Mouse (Mus musculus) brain, embryonic 18.5 days (tissue): Measurements from ENCODE around the gene Bank1.
A peak's percentile ranks its signal among the peaks of the same experiment; 100 is the strongest.

ENCODE experiments used
- DNase-seq: peaks from one replicate; pipeline ENCODE4 v3.0.0-alpha.2; 2012; ENCODE audit warnings: low read depth, low spot score

The Bank1 gene

DNA sequence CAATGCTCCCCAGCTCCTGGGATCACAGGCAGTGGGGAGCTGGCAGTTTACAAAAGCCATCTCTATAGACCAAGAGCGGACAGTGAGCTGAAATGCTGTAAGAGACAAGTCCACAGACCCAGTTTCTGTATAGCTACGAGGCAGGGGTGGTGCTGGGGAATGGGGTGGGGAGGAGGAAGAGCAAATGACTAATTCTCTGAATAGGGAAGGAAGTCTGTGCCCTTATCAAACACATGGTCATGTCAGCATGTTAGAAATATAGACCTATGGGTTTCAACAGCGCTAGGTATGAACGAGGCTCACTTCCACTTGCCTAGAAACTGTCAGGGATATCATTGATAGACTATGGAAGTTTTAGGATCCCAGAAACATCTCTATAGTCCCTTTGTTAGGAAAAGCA, 73.0 kb downstream of the Bank1 start:
- no peak for DNase-seq

DNA sequence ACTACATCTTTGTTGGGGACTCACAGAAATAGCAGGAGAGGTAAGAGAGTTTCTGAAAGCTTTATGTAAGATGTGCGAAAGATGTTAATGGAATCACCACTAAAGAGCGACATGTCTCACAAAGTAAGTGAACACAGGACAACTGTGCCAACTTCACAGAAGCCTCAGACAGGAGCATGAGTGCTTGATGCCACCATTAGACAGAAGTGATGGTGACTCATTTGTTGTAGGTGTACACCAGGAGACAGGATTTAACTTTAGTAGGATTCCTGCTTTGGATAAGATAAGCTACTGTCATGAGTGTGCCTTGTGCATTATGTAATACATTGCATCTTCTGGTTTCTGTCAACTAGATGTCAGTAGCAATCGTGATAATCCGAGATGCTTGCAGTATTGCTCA, 74.3 kb downstream of the Bank1 start:
- no peak for DNase-seq

DNA sequence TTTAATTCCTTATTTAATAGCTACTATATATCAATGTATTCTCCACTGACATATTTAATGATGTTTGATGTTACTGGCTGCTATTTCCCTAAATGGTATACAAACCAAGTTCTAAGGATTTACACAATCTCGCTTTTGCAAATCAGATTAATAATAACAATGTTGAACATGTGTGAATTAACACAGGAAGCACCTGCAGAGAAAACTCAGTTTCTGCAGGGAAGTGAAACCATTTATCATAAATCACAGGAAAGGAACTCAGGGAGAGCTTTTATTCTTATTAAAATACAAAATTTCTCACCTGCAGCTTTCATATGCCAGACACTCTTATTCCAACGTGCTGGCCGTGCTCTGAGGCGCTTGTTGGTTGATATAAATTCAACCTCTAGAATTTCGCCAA, 78.5 kb downstream of the Bank1 start:
- no peak for DNase-seq

DNA sequence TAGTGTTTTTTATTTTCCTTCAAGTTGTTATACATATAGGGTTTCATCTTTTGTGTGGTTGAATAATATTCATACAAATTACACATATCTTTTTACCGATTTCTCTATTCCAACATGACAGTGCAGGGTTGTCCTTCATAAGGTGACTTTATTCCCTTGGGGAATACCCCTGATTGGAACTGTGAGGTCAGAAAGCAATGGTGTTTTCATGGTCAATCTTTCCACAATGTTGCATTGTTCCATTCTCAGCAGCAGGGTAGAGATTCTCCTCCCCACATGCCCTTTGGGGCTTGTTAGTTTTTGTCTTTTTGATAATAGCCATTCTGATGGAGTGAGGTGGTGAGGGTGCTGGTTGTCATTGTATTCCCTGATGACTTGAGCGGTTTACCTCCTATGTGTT, 80.9 kb downstream of the Bank1 start:
- DNase-seq, result no peak

DNA sequence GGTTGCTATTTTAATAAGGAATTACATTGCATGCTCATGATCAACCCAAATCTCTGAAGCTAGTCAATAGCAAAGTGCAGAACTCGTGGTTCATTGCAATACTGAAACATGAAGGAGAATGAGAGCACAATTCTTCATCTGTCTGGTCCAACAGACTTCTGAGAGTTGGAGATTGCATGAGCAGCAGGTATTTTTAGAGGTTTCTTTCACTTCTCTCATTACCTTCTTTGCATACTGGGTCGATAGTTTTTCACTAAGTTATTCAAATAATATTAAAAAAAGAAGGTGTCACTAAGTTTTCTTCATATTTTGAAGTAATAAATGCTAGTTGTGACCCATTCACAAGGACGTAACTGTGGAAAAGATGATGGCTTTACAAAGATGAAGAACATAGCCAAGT, 87.1 kb downstream of the Bank1 start:
- no peak for DNase-seq

DNA sequence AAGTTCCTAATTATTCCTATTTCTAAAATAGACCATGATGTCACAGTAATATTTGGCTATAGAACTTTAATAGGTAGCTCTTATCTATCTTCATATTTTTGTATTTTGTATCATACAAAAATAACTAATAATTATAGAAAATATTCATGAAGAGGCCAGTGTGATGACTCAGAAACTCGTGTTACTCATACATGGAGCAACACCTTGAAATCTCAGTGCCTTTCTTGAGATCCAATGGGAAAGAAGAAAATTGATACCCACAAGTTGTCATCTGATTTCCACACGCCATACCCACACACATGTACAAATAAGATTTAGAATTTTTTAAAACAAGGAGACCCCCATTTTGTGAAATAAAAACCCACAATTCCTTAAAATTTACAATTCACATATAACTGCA, 92.4 kb downstream of the Bank1 start:
- DNase-seq, result no peak

DNA sequence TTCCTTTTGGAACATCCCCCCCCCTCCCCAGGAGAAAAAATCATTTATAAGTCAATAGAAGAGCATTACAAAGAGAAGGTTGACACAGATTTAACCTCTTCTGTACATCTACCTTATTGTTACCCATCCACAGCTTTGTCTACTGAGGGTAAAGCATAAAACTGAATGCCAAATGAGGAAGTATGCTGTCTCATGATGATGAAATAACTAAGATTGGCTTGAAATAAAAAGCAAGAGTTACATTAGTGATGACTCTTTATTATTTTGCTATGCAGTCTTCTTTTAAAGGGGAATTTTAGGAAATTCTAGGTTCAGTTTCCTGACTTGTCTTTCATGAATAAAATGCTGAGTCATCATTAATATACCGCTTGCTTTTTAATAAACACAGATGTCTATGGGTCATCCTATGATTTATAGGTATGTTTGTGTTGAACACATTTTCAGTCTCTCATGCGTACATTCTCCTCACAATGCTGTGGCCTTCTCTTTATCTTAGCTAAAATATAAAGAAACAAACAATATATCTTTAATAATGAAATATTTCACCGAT, 95.2 kb downstream of the Bank1 start:
- no peak for DNase-seq

DNA sequence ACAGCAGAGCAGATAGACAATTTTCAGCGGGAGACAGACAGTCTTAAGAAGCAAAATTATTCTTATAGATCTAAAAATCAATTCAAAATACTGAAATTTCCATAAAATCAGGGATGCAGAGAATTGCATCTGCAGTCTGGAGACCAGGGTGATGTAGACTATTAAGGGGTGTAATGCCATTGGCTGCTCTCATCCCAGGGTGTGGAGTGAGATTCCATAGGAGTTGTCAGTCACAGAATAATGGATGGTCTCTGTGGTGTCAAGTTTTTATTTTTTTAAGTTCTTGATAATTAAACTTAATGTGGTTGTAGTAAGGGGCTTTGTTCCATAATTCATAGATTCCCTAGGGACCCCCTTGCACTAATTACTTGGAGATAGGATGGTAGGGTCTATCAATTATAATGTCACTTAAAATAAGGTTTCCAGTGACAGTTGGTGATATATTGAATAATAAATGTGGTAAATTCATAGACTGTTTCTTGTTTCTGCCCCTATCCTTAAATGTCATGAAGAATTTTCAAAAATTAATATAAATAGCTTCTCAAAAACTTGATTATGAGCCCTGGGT, 136.1 kb downstream of the Bank1 start:
- no peak for DNase-seq

DNA sequence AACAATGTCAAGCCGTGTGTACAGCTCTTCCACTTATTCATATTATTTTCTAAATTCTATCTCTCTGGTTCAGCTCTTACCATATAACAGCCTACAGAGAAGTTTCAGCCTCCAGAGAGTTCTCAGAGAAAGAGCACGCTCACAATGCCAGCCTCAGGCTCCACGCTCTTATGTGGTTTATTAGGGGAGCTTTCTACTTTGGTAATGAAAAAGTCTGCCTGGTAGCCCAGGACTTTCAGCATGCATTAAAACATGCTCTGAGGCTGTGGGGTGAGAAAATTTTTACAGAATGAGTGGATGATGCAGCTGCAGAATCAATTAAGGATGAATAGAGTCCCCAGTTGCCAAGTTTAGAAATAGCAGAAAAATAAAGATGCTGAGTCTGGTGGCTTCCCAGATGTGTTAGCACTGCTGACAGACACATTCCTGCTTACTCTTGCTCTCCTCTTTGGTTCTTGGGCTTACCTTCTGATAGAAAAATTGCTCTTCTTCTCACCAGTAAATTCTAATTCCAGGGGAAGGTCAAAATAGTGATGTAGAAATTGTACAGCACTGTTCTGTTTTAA, 139.2 kb downstream of the Bank1 start:
- DNase-seq, result no peak

DNA sequence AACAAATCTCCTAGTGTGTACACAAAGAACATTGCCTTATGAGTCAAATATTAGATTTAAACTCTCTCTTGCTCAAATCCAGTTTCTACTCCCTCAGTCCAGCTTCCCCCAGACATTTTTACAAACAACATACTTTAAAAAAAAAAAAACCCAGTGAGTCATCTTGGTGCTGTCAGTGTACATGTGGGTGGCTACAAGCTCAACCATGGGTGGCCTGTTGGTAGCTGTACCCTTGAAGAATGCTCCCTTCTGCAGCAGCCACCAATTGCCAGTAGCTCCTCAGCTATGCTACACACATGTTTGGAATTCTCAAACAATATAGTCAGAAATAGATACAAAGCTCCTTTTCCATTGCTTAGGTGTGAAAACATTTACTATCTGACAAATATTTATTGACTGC, 154.2 kb downstream of the Bank1 start:
- no peak for DNase-seq

DNA sequence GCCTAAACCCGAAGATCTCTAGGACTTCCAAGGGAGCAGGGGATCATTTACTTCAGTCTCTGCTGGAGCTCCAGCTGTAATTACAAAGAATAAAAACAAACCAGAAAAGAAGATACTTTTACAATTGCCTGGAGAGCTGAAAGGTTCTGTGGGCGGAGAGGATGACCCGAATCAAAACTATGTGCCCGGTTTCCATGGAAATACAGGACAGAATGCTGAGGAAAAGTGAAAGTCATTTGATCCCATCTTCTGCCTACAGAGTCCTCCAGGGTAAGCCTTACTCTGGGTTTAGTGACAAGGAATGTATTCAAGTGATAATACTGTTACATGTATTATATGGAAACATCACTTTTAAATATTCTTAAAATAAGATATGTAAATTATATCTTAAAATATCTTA, 157.8 kb downstream of the Bank1 start:
- DNase-seq, result no peak

DNA sequence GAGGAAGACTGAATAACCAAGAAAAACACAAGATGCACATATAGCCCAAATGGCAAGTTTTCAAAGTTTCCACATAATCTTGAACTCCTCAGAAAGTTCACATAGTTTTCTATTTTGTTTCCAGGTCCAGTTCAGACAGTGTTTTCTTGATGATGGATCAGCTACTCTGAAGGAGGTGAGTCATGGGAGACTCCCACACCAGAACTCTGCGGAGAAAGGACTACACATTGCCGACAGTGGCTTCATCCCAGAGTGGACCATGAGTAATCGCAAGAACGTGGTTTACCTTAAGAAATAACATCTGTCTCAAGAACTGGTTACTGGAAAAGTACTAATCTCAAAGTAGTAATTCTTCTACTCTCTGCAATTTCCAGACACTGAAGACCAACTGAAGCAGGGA, 159.2 kb downstream of the Bank1 start:
- DNase-seq, result no peak

DNA sequence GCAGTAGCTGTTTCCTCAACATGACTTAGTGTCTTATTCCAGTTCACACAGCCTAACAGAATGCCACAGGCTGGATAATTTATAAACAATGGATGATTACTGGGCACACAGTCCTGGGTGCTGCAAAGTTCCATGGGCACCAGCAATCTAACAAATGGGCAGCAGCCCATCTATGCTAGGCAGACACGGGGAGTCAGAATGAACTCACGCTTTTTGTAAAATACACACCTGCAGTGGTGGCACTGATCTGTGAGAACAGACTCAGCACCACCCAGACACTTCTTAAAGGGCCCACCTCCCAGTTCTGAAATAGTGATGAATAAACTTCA, 159.9 kb downstream of the Bank1 start:
- no peak for DNase-seq

DNA sequence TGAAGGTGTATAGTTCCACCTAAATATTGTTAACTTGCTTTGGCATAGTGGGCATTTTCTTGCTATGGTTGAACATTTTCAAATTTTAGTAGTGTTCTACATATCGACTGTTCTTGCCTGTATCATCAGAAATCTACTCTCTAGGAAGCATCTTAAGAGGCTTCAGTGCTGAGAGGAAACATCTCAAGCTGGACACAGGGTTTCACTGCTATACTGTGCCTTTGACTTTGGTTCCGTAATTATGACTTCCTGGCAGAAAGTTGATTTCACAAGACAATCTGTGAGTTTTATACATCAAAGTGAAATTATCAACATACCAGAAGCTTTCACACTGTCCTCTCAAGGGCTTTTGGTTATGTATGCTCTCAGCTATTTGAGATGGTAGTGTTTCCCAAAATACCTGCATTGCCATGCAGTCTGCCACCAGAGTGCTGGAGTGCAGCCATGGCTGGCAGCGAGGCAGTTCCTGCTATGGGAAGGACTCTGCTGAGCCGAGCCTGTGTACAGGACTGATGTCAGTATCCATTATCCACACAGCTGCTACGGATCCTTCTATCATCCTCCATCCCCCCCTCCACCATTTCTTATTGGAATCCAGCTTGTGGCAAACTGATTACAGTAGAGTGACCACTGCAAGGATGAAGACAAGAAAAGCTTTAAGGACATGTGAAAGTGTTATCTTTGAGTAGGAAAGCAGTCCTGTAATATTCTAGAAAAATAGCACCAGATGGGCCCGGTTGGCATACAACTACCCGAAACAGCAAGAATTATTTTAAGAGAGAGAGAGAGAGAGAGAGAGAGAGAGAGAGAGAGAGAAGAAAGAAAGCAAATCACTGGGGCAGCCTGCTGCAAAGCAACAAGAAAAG, 160.5 kb downstream of the Bank1 start:
- no peak for DNase-seq

DNA sequence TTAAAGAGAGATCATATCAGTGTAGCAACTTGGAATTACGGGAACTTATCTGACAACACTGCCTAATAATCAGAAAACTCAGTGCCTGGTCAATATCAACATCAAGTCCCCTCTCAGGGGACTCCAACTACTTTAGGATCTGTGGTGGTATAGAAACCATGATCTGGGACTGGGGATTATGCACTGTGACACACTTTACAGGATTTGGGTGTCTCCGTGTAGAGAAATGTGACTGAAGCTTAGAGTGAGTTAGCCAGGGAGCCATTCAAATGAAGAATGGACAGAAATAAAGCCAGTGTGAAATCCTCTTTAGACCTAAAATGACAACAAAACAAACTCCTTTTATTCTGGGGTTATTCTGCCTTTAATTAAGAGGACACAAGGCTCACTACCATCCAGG, 167.8 kb downstream of the Bank1 start:
- DNase-seq, result no peak

DNA sequence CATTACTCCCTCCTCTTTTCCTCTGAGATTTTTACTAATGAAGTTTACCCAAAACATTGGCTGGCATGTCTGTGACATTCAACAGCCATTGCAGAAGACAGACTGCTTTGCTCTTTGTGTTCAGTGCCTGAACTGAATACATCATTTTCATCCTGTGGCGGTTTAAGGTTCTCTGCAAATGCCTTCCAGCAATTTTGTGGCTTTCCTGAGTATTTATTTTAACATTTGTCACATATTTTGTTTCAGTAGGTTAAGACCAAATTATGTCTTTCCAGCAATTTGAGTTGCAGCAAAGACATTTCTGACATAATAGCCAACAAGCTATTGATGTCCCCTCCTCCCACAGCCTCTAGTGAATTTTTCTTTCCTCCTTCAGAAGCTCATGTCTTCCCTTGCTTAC, 170.3 kb downstream of the Bank1 start:
- DNase-seq, result no peak

DNA sequence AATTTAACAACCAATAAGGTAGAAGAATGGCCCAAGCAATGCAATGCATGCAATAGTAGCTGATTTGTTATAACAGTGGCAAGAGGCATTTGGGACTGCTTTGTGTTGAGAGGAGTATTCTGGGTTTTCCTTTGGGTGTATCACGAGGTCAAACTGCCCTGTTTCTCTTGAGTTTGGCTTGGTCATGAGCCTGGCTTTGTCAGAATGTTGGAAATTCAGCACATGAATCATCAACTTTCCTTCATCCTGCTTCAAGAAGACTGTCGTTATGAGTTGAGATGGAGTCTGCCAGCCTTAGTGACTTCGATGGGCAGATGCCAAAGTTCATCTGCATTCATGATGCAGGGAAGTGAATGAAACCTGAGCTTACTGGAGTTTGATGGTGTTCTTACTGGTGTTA, 175.0 kb downstream of the Bank1 start:
- DNase-seq, result no peak

DNA sequence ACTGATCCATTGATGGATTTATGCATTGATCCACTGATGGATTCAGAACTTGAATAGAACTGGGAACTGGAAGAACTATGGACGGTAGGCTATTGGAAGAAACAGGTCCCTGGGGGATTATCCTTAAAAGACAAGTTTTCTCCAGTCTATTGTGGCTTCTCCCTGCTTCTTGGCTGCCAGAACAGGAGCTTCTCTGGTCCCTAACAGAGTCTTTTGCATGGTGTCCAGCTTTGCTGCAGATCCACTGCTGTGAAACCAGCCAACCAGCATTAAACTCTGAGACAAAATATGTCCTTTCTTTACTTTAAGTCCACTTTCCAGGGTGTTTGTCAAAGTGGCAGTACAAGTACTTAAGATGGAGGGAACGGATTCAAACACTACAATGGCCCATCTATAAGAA, 178.7 kb downstream of the Bank1 start:
- DNase-seq, result no peak

DNA sequence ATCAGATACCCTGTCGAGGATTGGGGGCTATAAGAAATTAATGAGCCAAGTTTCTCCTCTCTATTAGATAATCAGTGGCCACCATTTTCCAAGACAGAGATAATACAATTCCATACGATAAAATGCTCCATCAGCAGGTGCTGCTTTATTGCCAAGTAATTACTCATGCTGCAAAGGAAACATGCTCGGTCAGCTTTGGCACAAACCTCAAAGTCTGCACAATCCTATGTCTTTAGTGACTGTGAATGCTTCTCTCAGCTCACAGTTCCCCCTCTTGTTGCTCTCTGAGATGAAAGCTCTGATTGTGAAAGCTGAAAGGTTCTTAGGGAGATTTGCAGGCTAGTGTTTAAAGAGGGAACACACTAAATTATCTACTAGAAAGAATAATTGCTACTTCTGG, 193.9 kb downstream of the Bank1 start:
- DNase-seq, result peak; percentile 14

DNA sequence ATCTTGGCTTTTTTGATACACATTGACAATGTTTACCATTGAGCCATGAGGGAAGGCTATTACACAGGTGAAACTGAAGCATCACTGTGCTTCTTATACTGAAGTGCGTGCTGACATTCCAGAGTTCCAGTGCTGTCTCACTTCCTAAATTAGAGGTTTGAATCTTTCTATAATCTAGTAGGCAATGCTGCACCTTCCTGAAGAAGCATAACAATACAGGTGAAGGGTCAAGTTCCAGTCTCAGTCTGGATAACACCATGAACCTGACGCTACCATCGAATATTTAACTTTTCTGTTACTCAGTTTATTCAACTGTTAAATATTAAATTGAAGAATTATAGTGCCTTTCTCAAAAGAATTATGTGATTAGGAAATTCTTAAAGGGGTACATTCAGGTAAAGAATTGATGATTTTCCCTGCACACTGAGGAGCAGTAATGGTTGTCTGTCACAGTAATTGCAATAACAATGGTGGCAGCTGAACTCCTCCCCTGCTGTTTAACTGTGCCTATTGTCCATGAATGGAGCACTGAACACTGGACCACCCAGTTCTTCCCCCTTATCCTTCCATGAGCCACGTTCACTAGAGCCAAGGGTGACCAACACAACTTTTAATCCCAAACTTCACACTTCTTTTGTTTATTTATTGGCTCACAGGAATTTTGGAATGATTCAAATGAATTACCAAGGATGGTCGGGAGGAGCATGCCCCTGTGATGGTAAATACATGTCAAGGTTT, 210.2 kb downstream of the Bank1 start:
- DNase-seq, result no peak

DNA sequence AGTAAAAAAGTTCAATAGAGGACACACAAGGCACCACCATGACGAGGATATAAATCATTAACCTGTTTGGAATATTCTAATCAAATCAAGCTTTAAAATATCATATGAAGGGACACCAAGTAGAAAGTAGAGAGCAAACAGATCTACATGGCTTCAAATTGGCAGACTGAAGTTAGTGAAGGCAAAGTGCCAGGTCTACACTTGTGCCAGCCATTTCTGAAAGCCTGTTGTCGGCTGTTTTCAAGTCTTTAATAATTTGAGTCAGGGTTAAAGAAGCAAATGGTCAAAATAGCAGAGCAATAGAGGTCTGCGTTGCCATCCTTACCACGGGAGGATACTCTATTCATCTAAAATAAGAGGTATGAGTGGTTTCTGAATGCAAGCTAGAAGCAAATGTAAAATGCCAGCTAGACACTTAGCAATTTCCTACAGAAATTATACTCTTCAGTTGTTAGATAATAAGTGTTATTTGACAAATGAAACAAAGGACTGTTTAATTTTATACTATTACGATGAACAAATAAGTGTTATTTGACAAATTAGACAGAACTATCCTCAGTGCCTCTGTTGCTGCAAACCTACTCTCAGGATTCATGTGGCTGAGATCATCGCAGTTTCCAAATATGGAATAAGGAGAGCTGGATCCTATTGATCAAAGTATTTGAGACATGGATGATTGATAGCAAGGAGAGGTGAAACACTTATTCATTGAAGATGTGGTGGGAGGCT, 216.3 kb downstream of the Bank1 start:
- DNase-seq, result peak; percentile 3

DNA sequence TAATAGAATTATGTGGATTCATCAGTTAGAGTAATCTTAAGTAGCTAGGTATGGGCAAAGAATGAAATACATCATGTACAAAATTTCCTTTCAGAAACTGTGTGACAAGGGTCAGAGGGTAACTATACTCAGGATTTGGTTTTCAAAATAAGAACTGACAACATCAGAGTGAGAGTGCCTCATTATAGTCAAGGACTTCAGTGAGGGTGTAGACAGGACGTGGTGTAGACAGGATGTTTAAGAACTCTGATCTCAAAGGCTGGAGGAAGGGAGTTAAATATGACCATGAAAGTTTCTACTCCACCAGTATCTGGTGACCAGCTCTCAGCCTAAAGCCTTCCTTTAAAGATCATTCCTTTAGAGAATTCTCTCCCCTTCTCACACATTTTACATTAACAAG, 219.4 kb downstream of the Bank1 start:
- DNase-seq, result no peak
